Mouse (Mus musculus) midbrain, postnatal 0 days (tissue): ENCODE results near the gene Rnf185. TPM values are rescaled to one million over a fixed set of nuclear protein-coding genes. Genes with fewer than 3 reads are reported as not detected.

Source experiments
- ATAC-seq: fragments of 200-750 bp; cut with Nextera tagmentation; 2 replicates; pipeline ENCODE4 v1.8.0; 2017; ENCODE audit warnings: moderate number of reproducible peaks, mild to moderate bottlenecking, moderate TSS enrichment, moderate library complexity; ENCODE audit not compliant: low FRiP score
- DNase-seq: peaks from one replicate; pipeline ENCODE4 v3.0.0-alpha.2; 2015; ENCODE audit warnings: low spot score
- H3K27ac ChIP-seq: fragments of 300-500 bp; sonication (generic); 2 replicates; pipeline ENCODE4 v1.5.1; 2014; ENCODE audit warnings: low read depth, mild to moderate bottlenecking, low read length, mixed read lengths
- H3K27me3 ChIP-seq: fragments of 300-500 bp; sonication (generic); 2 replicates; pipeline ENCODE4 v1.6.1; 2014; ENCODE audit warnings: low read length, control low read depth, mixed read lengths; ENCODE audit not compliant: insufficient read depth
- H3K36me3 ChIP-seq: fragments of 300-500 bp; sonication (generic); 2 replicates; pipeline ENCODE4 v1.6.1; 2014; ENCODE audit warnings: low read length, control low read depth, mixed read lengths; ENCODE audit not compliant: insufficient read depth
- H3K4me1 ChIP-seq: fragments of 300-500 bp; sonication (generic); 2 replicates; pipeline ENCODE4 v1.6.1; 2014; ENCODE audit warnings: mild to moderate bottlenecking, control low read depth, antibody characterized with exemption, low read length, mixed read lengths; ENCODE audit not compliant: insufficient read depth
- H3K4me2 ChIP-seq: fragments of 300-500 bp; sonication (generic); 2 replicates; pipeline ENCODE4 v1.6.1; 2014; ENCODE audit warnings: low read depth, mild to moderate bottlenecking, low read length, mixed read lengths; ENCODE audit not compliant: poor library complexity, severe bottlenecking
- H3K4me3 ChIP-seq: fragments of 300-500 bp; sonication (generic); 2 replicates; pipeline ENCODE4 v1.5.1; 2014; ENCODE audit warnings: low read depth, mild to moderate bottlenecking, low read length, moderate library complexity
- H3K9ac ChIP-seq: fragments of 300-500 bp; sonication (generic); replicated peaks from 2 replicates; pipeline ENCODE4 v1.6.1; 2014; ENCODE audit warnings: mild to moderate bottlenecking, low read length, moderate library complexity, mixed read lengths; ENCODE audit not compliant: poor library complexity, severe bottlenecking
- H3K9me3 ChIP-seq: fragments of 300-500 bp; sonication (generic); 2 replicates; pipeline ENCODE4 v1.6.1; 2016; ENCODE audit warnings: low read length, control low read depth
- CTCF ChIP-seq: IDR thresholded peaks from 2 replicates; pipeline ENCODE4 v1.5.1; 2016; ENCODE audit warnings: antibody characterized with exemption, mild to moderate bottlenecking
- WGBS: fragments of 180-500 bp; shearing (Covaris S2); extraction: QIAGEN DNeasy Blood & Tissue Kit; methylation state at CpG from one replicate; pipeline ENCODE4 v1.1.7; 2014; 5-methylcytosine and 5-hydroxymethylcytosine counted together
- polyA plus RNA-seq: library from polyadenylated mRNA; unstranded; fragments of >200 nt; fragmentation: Nextera tagmentation; extraction: Ambion mirVana; gene quantifications from 2 replicates; pipeline ENCODE4 v1.2.1, GENCODE M21; 2015
- total RNA-seq: library from RNA; depleted of rRNA; stranded (reverse); fragments of >200 nt; gene quantifications from 2 replicates; pipeline ENCODE4 v1.2.3, GENCODE M21; 2014

The Rnf185 gene
- total and polyA plus RNA-seq, 2 experiments from 2014 or later = 39.6 to 43.6 TPM

DNA sequence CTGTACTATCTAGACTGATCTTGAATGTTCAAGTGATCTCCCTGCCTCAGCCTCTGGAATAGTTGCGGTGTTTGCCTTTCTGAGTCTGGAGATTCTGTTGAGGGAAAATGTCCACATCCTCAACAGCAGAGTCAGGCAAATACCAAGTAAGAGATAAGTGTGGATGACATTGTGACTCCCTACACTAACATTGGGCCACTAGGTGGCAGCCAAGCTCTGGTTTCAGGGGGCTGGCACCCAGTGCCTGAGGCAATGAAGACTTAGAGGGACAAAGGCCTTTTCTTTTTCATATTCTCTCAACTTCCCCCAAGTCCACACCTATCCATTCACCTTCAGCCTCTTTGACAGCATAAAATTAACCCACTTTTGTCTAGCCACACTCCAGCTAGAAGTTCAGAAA lies 20.3 kb upstream of the Rnf185 start:
- Histone ChIP-seq H3K27ac (no peak overlapping the region), H3K9me3 (no peaks in the 10 kb centered on the region), H3K27me3 (no peaks in the 10 kb centered on the region), H3K4me2 (no peak overlapping the region), H3K36me3 (no peaks in the 10 kb centered on the region), H3K4me1 (no peaks in the 10 kb centered on the region), H3K9ac (no peak overlapping the region), H3K4me3 (no peak overlapping the region)
- TF ChIP-seq CTCF = peak; percentile 92
- DNase-seq (peak; percentile 93), ATAC-seq (no peak)
- 39% methylated on average over 1 of the region's 1 CpGs for WGBS

DNA sequence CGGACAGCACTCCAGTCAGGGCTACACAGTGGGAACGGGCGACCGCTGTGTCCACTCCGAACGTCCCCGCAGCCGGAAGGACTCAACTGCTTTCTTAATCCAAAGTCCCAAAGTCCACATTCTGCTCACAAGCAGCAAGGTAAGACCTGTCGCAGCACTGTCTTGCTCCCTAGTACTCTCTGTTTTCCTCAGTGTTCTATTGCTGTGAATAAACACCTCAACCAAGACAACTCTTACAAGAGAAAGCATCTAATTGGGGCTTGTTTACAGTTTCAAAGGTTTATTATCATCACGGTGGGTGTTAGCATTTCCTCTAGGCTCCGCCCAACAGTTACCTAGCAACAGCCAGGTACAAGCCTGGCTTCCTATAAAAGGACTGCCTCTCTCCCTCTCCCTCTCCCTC lies 19.3 kb upstream of the Rnf185 start:
- no peak for TF ChIP-seq CTCF
- DNase-seq (no peak), ATAC-seq (no peak)
- WGBS = 30% methylated on average over 11 of the region's 11 CpGs
- H3K9ac ChIP-seq = no peak overlapping the region
- no peak overlapping the region for H3K4me3 ChIP-seq
- H3K4me2 ChIP-seq = no peak overlapping the region
- no peaks in the 10 kb centered on the region for H3K4me1 ChIP-seq
- H3K27me3 ChIP-seq = no peaks in the 10 kb centered on the region
- no peak overlapping the region for H3K27ac ChIP-seq
- no peaks in the 10 kb centered on the region for H3K9me3 ChIP-seq
- no peaks in the 10 kb centered on the region for H3K36me3 ChIP-seq

DNA sequence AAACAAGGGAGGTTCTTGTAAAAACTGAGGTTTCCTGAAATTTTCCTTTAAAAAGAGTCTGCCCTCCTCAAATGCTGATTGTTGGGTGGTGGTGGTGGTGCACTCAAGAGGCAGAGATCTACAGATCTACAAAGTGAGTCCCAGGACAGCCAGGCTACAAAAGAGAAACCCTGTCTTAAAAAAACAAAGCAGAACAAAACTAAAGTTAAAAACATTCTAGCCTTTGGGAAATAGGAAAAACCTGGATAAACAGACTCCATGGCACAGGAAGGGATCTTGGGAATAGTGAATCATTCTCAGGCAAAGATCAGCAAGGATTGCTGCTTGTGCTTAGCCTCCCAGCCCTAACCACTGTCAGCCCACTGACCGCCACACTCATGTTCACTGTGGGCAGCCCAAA lies 10.7 kb upstream of the Rnf185 start:
- no peaks in the 10 kb centered on the region for H3K36me3 ChIP-seq
- no peaks in the 10 kb centered on the region for H3K27me3 ChIP-seq
- no peaks in the 10 kb centered on the region for H3K4me1 ChIP-seq
- no peak overlapping the region for H3K4me2 ChIP-seq
- ATAC-seq (no peak), DNase-seq (no peak)
- H3K9me3 ChIP-seq = peaks cover 4% of the 10 kb centered on the region; the same call in 1 of the 2 replicates
- WGBS = 88% methylated on average over 1 of the region's 1 CpGs
- TF ChIP-seq CTCF = no peak
- H3K9ac ChIP-seq = no peak overlapping the region
- no peak overlapping the region for H3K27ac ChIP-seq
- H3K4me3 ChIP-seq = no peak overlapping the region

GRCm38 (mm10) chr11:3459105-3459468 lies 6.9 kb upstream of the Rnf185 start:
- H3K4me1 ChIP-seq = no peaks in the 10 kb centered on the region
- H3K36me3 ChIP-seq = no peaks in the 10 kb centered on the region
- H3K9me3 ChIP-seq = no peaks in the 10 kb centered on the region
- DNase-seq (no peak), ATAC-seq (no peak)
- no peak overlapping the region for H3K4me3 ChIP-seq
- H3K27ac ChIP-seq = no peak overlapping the region
- no peaks in the 10 kb centered on the region for H3K27me3 ChIP-seq
- WGBS = 83% methylated on average over 2 of the region's 2 CpGs
- no peak overlapping the region for H3K9ac ChIP-seq
- no peak for TF ChIP-seq CTCF
- no peak overlapping the region for H3K4me2 ChIP-seq

DNA sequence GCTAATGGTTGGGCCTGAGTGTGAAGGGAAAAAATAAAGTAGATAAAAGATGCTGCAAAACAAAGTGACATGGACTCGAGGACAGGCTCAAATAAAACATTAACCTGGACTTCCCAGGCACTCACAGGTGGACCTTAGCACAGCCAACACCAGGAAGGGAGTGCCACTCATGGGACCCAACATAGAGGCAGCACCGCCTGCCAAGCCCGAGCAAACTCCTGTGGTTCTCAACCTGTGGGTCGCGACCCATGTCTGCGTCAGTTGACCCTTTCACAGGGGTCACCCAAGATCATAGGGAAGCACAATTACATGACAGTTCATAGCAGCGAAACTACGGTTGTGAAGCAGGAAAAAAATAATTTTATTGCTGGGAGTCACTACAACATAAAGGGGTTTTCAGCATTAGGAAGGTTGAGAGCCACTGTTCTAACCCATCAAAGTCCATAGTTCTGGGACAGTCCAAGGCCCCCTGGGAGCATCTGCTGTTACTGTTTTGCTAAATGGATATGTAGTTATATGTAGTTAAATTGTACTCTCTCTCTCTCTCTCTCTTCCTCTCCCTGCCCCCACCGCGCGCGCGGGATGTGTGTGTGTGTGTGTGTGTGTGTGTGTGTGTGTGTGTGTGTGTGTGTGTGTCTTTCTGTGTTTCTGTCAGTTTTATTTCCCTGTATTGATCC lies 6.4 kb upstream of the Rnf185 start:
- Histone ChIP-seq H3K27ac (no peak overlapping the region), H3K27me3 (no peaks in the 10 kb centered on the region), H3K4me3 (no peak overlapping the region), H3K4me2 (no peak overlapping the region), H3K36me3 (no peaks in the 10 kb centered on the region), H3K9ac (no peak overlapping the region), H3K4me1 (no peaks in the 10 kb centered on the region), H3K9me3 (no peaks in the 10 kb centered on the region)
- WGBS = 90% methylated on average over 13 of the region's 13 CpGs
- ATAC-seq (no peak), DNase-seq (no peak)
- TF ChIP-seq CTCF = no peak

GRCm38 (mm10) chr11:3456354-3456753 lies 4.2 kb upstream of the Rnf185 start:
- peak; percentile 90 for TF ChIP-seq CTCF
- Histone ChIP-seq H3K4me2 (no peak overlapping the region), H3K9ac (no peak overlapping the region), H3K4me1 (peaks cover 7% of the 10 kb centered on the region), H3K27me3 (no peaks in the 10 kb centered on the region), H3K9me3 (no peaks in the 10 kb centered on the region), H3K27ac (no peak overlapping the region), H3K4me3 (no peak overlapping the region), H3K36me3 (no peaks in the 10 kb centered on the region)
- DNase-seq (peak; percentile 48), ATAC-seq (no peak)
- WGBS = 22% methylated on average over 1 of the region's 1 CpGs
